Mouse (Mus musculus) cerebral cortex, adult 2 months (tissue): ENCODE results near the gene Atxn7l1.

ENCODE experiments used
- WGBS: fragments of 180-500 bp; shearing (Covaris S2); methylation state at CpG from one replicate; pipeline ENCODE4 v1.1.7; 2018; 5-methylcytosine and 5-hydroxymethylcytosine counted together

Atxn7l1 gene

GRCm38 (mm10) chr12:33235771-33236323 is 88.4 kb downstream of the Atxn7l1 start:
- WGBS, result 57% methylated on average over 13 of the region's 13 CpGs

- WGBS, result 79% methylated on average over 11 of the region's 11 CpGs
Observed at GRCm38 (mm10) chr12:33236344-33237049, 89.0 kb downstream of the Atxn7l1 start.

- 91% methylated on average over 5 of the region's 5 CpGs for WGBS
Observed at GRCm38 (mm10) chr12:33237108-33237507, 89.6 kb downstream of the Atxn7l1 start.

GRCm38 (mm10) chr12:33242679-33243078 is 95.2 kb downstream of the Atxn7l1 start:
- 58% methylated on average over 8 of the region's 8 CpGs for WGBS

GRCm38 (mm10) chr12:33244132-33244875 is 96.8 kb downstream of the Atxn7l1 start:
- WGBS, result 31% methylated on average over 15 of the region's 15 CpGs

GRCm38 (mm10) chr12:33245455-33245854 is 98.0 kb downstream of the Atxn7l1 start:
- WGBS, result 42% methylated on average over 4 of the region's 4 CpGs

GRCm38 (mm10) chr12:33246878-33247277 is 99.4 kb downstream of the Atxn7l1 start:
- WGBS, result 71% methylated on average over 8 of the region's 8 CpGs

GRCm38 (mm10) chr12:33250197-33250596 is 102.7 kb downstream of the Atxn7l1 start:
- 87% methylated on average over 6 of the region's 6 CpGs for WGBS

GRCm38 (mm10) chr12:33251399-33251798 is 103.9 kb downstream of the Atxn7l1 start:
- 88% methylated on average over 8 of the region's 8 CpGs for WGBS

GRCm38 (mm10) chr12:33252621-33253020 is 105.1 kb downstream of the Atxn7l1 start:
- WGBS, result 87% methylated on average over 6 of the region's 6 CpGs

GRCm38 (mm10) chr12:33253206-33253605 is 105.7 kb downstream of the Atxn7l1 start:
- 59% methylated on average over 9 of the region's 9 CpGs for WGBS

- 88% methylated on average over 2 of the region's 2 CpGs for WGBS
Observed at GRCm38 (mm10) chr12:33255256-33255655, 107.8 kb downstream of the Atxn7l1 start.

GRCm38 (mm10) chr12:33256426-33256825 is 108.9 kb downstream of the Atxn7l1 start:
- 97% methylated on average over 6 of the region's 6 CpGs for WGBS

GRCm38 (mm10) chr12:33258995-33259529 is 111.6 kb downstream of the Atxn7l1 start:
- WGBS, result 89% methylated on average over 5 of the region's 5 CpGs

GRCm38 (mm10) chr12:33260575-33260974 is 113.1 kb downstream of the Atxn7l1 start:
- WGBS, result 92% methylated on average over 7 of the region's 7 CpGs

GRCm38 (mm10) chr12:33265877-33266276 is 118.4 kb downstream of the Atxn7l1 start:
- WGBS, result 87% methylated on average over 11 of the region's 11 CpGs

GRCm38 (mm10) chr12:33267965-33268364 is 120.5 kb downstream of the Atxn7l1 start:
- WGBS, result 53% methylated on average over 4 of the region's 4 CpGs

- WGBS, result 78% methylated on average over 5 of the region's 5 CpGs
Observed at GRCm38 (mm10) chr12:33269743-33270142, 122.2 kb downstream of the Atxn7l1 start.

GRCm38 (mm10) chr12:33271865-33272264 is 124.4 kb downstream of the Atxn7l1 start:
- 90% methylated on average over 12 of the region's 12 CpGs for WGBS

- 83% methylated on average over 9 of the region's 9 CpGs for WGBS
Observed at GRCm38 (mm10) chr12:33272441-33272840, 124.9 kb downstream of the Atxn7l1 start.

- 71% methylated on average over 4 of the region's 4 CpGs for WGBS
Observed at GRCm38 (mm10) chr12:33273147-33273546, 125.7 kb downstream of the Atxn7l1 start.

- WGBS, result 68% methylated on average over 9 of the region's 9 CpGs
Observed at GRCm38 (mm10) chr12:33273668-33274067, 126.2 kb downstream of the Atxn7l1 start.
